Mouse (Mus musculus) adrenal gland, adult 2 months (tissue): ENCODE results near the gene Cers6. TPM values are rescaled to one million over a fixed set of nuclear protein-coding genes. Genes with fewer than 3 reads are reported as not detected.

Source experiments
- DNase-seq: peaks from one replicate; pipeline ENCODE4 v3.0.0; 2021
- polyA plus RNA-seq: library from polyadenylated mRNA; depleted of rRNA; stranded (reverse); fragments of >200 nt; gene quantifications from 2 replicates; pipeline ENCODE4 v1.2.3, GENCODE M21; 2012
- total RNA-seq, 2 experiments: library from RNA; stranded (reverse); gene quantifications; 2 replicates each; pipeline ENCODE4 v1.2.3; 2021

Cers6 gene
- total and polyA plus RNA-seq, 3 experiments = 0.94 to 5.3 (median 4.3) TPM

DNA sequence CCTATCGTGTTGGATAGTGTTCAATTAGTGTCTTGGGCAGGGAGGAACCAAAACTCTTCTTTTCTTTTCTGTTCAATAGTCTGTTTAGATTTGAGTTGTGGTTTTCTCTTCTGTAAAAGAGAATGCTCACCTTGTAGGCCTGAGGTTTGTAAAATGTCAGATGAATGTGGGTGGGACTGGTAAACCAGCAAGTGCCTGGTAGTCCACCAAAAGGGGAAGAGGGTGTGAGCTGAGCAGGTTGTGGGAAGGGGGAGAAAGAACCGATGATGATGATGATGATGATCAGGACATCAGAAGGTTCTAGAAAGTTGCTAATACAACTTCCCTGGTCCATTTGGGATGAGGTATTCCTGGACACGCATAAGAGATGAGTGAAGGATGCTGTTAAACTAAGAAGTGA is 55.1 kb downstream of the Cers6 start:
- DNase-seq = no peak

DNA sequence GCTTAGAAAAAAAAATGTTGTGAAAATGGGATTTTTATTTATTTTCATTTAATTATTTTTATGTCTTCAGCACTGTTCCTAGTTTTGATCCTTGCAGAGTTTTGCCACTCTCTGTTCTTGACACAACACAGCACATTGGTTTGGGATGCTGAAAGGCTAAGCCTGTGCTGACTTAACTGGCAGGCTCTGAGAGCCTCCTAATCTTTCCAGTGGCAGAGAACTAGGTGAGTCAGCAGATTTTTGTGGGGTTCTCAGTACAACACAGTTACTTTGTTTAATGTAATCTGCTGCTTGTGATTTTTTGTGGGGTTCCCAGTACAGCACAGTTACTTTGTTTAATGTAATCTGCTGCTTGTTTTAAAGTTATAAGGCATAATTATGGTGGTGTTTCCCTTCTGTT is 55.8 kb downstream of the Cers6 start:
- DNase-seq = no peak

DNA sequence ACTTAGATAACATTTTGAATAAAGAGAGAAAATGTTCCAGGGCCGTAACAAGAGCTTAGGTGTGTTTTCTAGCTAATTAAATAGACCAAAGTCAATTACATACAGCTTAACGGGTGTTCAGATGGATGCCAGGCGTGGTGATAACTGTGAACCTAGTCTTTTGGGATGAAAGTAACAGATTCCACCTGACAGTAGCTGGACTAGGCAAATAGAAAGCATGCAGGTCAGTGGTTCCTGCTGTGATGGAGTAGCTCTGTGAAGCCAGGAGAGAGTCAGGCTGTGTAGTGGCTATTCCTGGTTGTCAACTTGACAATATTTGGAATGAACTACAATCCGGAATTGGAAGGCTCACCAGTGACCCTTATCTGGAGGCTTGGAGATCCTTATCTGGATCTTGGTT is 56.3 kb downstream of the Cers6 start:
- no peak for DNase-seq

DNA sequence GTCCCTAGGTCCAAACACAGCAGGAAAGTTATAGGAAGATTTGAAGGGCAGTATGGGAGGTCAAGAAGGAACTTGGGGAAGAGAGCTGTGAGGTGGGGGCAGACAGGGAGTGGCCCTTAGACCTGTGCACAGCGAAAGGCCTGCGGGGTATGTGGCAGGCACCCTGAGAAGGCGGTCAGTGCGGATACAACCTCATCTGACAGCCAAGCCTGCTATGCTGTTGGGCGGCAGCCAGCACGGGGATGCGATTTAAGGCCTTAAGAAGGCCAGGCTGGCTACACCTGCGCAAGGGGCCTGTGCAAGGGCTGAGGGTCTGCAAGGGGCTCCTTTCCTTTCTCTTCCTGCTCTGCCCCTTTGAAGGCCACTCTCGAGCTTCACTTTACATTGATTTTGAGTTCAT is 63.1 kb downstream of the Cers6 start:
- no peak for DNase-seq

DNA sequence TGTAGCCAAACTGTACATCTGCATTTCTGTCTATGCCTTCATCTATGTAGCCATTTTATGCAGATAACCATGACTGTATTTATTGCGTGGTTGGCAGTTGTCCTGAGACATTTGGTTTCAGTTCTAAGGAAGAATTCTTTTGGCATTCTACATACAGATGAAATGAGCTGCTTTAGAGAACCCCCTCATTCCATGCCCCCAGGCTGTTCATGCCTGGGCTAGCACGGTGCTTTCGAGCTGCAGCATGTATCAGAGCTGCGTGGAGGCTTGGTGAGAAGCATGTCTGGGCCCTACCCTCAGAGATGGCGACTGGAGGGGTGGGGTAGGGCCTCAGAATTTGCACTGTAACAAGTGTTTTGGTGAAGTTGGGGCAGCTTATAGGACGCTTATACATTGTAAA is 64.3 kb downstream of the Cers6 start:
- no peak for DNase-seq

DNA sequence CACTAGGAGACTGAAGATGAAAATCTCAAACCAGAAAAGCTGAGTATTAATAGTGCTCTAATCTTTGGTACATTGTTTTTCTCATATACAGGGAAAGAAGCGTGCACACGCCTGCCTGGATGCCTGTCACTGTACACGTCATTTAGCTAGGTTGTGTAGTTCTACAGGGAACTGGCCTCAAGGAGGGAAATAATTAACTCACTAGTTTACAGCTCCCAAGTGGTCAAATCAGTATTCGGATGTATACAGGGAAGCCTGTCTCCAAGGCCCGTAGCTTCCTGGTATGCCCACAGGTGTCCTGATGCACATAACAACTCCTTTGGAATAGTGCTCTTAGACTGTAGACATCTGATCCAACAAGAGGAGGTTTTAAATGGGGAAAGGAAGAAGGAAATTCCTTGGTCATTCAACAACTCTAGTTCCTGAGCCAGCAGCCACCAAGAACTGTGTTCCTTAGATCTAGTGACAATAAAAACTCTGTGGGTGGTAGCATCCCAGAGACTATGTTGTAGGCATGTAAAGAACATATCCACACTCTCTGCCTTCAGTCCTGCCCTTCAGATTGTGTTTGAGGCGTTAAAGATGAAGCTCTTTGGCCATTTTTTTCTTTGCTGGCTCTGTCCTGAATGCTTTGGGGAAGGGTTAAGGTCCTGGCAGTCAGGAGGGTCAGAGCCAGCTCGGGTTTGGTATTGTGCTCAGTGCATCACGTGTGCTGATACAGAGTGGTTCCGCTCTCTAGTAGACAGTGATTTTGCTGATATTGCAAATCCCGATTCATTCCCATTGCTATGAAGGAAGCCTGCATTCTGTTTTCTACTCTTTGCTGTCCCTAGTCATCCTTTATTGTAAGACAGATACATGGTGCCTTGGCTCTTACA is 65.9 kb downstream of the Cers6 start:
- no peak for DNase-seq

DNA sequence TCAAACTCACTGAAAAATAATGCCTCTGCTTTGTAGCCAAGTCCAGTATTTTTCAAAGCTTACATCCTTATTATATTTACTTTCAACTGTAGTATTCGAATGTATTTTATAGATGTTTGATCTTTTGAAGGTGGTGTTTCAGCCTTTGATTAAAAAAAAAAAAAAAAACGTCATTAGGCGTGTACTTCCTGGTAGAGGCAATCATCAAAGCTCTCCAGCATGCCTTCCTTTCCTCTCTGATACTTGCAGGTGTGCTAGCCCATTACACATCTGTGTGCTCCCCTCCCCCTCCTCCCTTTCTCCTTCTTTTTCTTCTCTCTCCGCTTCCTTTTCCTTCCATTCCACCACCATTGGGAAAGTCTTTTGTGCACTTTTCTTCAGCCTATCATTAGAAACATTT is 71.0 kb downstream of the Cers6 start:
- DNase-seq = no peak

DNA sequence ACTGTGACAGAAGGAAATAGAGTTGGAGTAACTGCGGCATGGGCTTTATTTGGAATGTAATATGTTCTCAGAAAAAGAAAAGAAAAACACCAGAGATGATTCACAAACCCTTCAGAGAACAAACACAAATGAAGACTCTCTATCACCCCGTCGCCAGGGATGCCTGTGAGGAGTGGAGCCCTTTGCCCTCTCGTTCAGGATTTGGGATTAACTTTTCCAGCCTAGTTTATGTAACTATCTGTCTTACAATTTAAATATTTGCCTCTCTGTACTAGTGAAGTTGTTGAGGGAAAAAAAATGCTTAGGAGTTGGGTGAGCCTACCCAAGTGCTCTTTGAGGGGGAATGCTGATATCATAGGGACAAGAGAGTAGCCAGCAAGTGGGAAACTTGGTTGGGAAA is 71.4 kb downstream of the Cers6 start:
- no peak for DNase-seq

DNA sequence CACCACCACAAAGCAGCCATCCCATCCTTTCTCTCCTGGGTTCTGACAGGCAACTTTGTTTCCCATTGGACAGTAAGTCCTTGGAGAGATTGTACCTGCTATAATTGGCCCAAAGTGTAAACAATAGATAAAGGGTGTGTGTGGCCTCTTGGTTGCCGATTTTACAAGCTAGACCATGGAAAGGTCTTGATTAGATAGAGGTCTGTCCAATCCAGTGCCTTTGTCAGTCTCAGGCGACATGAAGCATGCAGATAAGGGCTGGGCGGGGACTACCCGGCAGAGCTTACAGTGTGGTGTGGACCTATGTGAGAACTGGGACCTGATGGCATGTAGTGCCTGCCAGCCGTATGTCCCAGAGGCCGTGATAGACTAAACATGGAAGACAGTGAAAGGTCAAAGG is 73.4 kb downstream of the Cers6 start:
- DNase-seq = no peak

DNA sequence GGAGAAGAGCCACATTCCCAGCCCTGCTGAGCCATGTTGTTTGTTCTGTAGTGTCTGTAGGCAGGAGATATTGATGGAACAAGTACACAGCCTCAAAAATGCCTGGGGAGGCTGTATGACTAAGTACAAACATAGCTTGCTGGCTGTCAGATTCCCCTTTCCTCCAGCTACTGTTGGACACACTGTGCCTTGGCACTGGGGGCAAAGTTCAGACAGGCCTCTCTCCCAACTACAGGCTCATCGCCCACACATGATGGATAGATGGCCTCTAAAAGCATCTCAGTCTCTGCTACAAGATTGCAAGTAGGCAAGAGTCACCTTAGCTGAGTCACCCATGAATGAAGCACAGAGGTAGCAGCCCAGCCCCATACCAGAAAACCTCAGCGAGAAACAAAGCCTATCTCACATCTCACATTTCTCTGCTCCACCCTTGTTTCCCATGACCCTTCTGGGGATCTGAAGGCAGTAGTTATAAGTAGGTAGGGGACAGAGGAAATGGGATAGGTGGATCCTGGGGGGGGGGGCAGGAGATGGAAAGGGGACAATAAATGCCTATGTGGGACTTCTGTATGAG is 74.6 kb downstream of the Cers6 start:
- no peak for DNase-seq

DNA sequence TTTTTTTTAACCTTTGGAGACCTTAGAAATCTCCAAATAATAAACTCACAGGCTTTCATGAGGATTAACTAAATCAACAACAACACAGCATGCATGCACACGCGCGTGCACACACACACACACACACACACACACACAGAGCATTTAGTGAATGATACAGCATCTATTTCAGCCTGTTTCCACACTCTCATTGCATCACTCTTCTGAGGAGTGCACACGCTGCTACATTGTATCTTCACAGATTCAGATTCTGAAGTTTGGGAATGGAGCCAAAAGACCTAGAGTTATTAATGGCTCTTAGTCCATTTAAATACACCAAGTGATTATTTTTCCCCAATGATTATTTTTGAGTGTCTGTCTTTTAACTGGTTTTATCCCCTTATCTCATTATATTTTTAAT is 75.5 kb downstream of the Cers6 start:
- DNase-seq = no peak

DNA sequence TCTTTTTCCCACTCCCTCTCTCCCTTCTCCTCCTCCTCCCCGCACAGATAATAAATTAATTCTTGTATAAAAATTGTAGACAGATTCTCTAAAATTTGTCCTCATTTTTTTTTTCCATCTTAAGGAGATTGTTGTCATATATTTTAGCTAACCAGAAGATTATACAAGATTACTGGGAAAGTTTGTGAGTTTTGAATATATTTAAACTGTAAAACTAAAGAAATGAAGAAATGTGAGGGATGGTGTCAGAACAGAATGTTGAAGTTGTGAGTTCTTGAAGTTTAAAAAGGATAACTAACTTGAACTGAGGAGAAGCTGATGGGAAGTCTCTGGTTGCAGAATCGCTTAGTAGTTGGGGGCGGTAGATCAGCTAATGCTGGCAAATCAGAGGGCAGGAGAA is 76.6 kb downstream of the Cers6 start:
- DNase-seq = no peak

DNA sequence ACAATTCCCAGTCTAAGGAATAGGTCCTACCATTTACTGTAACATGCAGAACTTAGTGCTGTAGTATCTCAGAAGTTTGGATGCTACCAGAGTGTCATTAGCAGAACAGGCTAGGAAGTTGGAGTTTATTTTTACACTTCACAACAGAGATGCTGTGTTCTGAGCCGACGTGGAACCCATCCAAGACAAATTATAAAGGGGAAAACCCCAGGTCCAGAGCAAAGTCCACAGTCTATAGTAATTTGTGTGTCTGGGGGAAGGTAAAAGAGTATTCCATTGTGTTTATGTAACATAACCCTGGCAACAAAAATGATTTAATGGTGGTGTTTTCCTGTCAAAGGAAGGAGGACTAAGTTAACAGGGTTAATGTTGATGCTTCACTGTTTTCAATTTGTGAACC is 83.7 kb downstream of the Cers6 start:
- no peak for DNase-seq

DNA sequence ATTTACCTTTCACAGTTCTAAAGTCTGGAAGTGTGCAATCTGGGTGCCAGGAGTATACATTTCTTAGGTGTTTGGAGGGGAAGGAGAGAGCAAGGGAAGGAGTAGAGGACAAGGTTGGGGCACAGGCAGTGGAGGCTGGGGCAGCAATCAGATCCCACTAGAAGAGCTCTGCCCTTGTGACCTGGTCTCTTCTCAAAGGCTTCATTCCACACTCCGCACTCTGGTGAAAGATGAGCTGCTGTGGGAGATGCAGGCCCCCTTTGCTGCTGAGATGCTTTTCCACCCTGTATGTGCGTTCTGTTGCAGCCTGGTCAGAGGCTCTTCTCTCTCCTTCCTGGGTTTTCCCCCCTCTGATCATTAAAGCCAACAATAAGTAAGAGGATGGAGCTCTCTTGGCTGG is 84.7 kb downstream of the Cers6 start:
- DNase-seq = no peak

DNA sequence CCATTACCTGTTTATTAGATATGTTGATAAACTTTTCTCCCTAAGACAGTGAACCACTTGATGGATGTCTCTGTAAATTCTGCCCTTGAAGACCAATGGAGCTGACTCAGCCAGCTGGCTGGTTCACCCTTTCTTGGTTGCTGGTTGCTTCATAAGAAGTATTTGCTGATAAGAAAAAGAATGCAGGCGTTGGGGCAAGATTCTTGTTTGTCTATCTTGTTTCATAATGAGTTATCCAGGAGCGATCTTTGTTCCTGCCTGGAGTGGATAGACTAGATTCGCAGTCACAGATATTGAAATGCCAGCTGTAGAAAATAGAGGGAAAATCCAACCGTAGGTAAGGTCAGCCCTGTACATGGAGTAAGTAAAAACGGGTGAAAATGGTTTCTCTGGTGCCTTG is 85.6 kb downstream of the Cers6 start:
- DNase-seq = no peak

DNA sequence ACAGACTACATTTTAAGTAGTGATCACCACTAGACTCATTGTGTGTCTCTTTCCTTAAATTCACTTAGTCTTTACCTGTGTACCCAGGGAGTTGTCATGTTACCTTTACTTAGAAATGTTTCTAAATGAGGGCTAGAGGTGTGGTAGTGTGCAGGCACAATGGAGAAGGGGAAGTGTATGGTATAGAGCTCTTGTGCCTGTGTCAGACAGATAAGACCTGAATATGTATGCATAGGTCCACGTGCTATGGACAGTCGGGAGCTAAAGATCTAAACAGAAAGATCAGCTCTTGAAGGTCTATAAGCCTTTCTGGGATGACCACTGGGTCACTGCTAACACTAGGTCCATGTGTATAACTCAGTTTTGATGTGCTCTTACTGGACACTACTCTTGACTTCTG is 87.9 kb downstream of the Cers6 start:
- DNase-seq = no peak

DNA sequence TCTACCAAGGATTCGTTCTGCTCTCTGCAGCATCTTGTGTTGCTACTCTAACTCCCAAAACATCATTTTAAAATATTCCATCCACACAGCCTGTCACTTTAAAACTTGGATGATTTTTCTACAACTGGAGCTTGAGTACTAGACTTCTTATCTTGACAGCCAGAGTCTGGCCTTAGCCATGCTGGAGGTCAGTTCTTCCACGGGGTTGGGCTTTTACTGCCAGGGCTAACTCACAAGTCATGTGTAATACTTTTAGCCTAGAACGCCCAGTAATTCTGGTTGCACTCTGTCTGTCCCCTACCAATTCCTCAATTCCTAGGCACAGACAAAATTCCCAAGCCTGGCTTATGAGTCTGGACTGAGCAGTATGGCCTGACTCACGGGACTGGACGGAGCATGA is 88.5 kb downstream of the Cers6 start:
- DNase-seq = peak; percentile 14

DNA sequence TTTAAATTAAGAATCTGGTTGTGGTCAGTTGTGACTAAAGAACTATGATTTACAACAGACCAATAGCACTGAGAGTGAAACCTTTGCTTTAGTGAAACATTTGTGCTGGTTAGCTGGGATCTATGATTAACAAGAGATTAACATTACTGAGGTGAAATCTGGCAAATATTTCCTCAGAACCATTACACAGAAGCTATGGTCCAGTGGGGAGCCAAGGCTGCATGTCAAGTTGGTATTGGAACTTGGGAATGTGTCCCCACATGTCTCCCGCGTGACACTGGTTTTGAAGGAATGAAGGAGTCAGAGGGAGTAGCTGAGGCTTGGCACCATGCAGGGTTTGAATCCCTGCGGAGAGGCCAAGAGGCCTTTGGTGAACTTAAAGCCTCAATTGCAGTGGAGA is 90.5 kb downstream of the Cers6 start:
- no peak for DNase-seq

DNA sequence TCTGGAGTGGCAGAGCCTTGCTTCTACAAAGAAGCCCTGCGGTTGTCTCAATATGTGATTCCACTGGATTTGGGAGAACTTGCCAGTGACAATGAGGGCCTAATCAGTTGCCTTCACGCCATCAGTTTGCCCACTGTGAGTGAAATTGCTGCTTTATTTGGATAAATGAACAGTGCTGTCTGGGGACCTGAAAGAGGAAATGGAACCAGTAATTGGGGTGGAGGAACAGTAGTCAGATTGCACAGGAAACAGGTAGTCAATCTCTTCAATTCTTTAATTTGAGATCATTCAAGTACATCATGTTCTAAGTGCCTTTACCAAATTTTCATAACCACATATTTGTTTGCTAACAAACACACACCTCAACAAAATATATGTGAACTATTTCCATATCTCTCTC is 92.4 kb downstream of the Cers6 start:
- no peak for DNase-seq

DNA sequence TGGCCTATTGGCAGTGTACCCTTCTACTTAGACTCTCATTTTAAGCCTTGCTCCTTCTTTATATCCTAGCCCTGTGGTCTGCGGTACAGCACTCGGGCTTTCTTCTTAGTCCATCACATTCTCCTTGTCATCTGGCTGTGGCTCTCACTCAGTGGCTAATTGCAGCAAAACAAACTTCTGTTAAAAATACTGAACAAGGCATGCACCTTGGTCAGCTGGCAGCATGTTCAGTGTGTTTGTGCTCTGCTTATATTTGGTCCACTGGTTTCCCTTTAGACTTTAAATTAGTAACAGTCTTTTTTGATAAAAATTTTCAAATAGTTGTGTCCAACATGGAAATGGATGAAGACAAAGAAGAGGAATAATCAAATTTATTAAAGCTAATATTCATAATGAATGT is 94.3 kb downstream of the Cers6 start:
- DNase-seq = no peak

DNA sequence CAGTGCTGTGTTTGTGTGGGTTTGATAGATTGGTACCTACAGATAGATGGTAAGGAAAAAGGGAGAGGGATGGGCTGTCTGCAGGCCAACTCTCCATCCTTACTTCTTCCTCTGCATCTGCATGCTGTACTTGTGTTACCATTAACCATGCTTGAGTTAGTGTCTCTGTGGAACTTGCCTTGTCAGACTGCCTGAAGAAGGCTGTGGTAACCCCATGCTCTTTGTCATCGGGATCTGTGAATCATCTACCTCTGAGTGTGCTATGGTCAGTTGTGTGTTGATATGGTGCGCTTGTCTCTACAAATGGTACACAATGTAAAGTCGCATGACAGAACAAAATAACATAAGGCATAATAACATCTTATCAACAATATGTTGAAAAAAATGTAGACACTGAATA is 94.9 kb downstream of the Cers6 start:
- DNase-seq = no peak

DNA sequence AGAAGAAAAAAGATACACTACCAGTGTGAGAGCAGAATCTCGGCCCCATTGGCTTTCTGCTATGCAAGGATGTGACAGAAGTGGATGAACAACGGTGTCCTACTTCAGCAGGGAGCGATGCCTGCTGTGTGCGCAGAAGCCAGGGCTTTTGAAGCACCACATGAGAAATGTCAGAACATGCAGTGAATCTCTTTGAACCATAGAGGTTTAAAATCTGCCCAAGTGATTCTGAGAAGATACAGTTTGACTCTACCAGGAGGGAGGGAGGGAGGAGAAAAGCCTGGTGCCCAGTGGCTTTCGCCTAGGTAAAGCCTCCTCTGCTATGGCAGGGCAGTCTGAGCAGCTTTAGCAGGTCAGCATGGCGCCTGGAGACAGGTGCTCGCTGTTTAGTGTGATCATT is 96.6 kb downstream of the Cers6 start:
- DNase-seq = no peak

DNA sequence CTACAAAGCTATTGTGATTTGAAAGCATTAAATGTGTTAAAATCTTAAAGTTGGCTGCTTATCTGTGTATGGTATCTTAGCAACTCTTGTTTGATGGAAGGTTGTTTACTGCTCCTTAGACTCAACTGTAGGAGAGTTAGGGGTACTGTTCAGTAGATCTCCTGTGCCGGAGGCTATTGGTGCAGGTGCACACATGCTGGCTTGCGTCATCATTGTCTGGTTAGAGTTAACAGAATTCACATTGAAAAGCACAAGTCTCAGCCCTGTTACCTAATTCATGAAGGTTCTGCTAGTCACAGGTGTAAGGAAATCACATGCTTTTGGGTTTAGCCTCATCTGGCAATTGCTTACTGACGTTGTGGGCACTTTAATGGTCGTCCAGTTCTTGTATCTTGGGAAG is 98.3 kb downstream of the Cers6 start:
- no peak for DNase-seq

DNA sequence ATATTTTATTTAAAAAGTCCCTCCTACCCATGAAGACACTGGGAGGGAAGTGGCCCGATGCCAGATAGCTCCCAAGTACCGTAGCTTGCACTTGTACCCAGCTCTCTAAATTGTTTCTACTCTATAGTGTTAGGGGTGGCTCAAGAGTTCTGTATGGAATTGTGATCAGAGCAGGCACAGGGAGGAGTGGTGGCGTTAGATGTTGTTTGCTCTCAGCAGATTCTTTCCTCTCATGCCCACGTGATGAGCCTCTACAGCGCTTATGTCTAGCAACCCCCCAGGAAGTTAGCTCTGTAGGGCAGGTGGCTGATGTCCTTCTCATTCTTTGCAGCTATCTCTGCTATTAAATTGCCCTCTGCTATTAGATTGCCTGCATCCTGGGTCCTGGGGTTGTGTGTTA is 98.8 kb downstream of the Cers6 start:
- DNase-seq = no peak
